Mouse (Mus musculus): ENCODE results near the gene H2-Eb1.
"Not testable (repeated sequence)": the region's sequence is repeated elsewhere in the genome, so short reads cannot be mapped to it uniquely, and the experiment has no call there.

The H2-Eb1 gene

GRCm38 (mm10) chr17:34288131-34288530, 17.5 kb upstream of the H2-Eb1 start:
- DNase-seq (ENCODE audit: low spot score in 2 of 2): no peak

GRCm38 (mm10) chr17:34291609-34292008, 14.1 kb upstream of the H2-Eb1 start:
- DNase-seq (ENCODE audit: low spot score in 2 of 2): peak; percentile 60 to 82

GRCm38 (mm10) chr17:34292570-34292969, 13.1 kb upstream of the H2-Eb1 start:
- no peak for DNase-seq (ENCODE audit: low spot score in 2 of 2)

- DNase-seq (ENCODE audit: low spot score in 2 of 2): no peak
Measured at GRCm38 (mm10) chr17:34293533-34293932, 12.1 kb upstream of the H2-Eb1 start.

GRCm38 (mm10) chr17:34294249-34294648, 11.4 kb upstream of the H2-Eb1 start:
- DNase-seq (ENCODE audit: low spot score in 2 of 2): no peak

- no peak for DNase-seq (ENCODE audit: low spot score in 2 of 2)
Measured at GRCm38 (mm10) chr17:34295307-34295706, 10.4 kb upstream of the H2-Eb1 start.

GRCm38 (mm10) chr17:34295891-34296794, 9.5 kb upstream of the H2-Eb1 start:
- no peak for DNase-seq (ENCODE audit: low spot score in 2 of 2)

GRCm38 (mm10) chr17:34299356-34299755, 6.3 kb upstream of the H2-Eb1 start:
- no peak for DNase-seq (ENCODE audit: low spot score in 2 of 2)

- no peak for DNase-seq (ENCODE audit: low spot score in 2 of 2)
Measured at GRCm38 (mm10) chr17:34300071-34300470, 5.6 kb upstream of the H2-Eb1 start.

- no peak for DNase-seq (ENCODE audit: low spot score in 2 of 2)
Measured at GRCm38 (mm10) chr17:34300691-34301566, 4.7 kb upstream of the H2-Eb1 start.

- DNase-seq (ENCODE audit: low spot score in 2 of 2): no peak
Measured at GRCm38 (mm10) chr17:34301670-34302190, 3.9 kb upstream of the H2-Eb1 start.

GRCm38 (mm10) chr17:34303789-34304188, 1.9 kb upstream of the H2-Eb1 start:
- DNase-seq (ENCODE audit: low spot score in 2 of 2): no peak

- peak; percentile 41 to 63 for DNase-seq (ENCODE audit: low spot score in 2 of 2)
Measured at GRCm38 (mm10) chr17:34304751-34305150, 916 bp upstream of the H2-Eb1 start.

GRCm38 (mm10) chr17:34306407-34306806, 740 bp downstream of the H2-Eb1 start:
- DNase-seq (ENCODE audit: low spot score in 2 of 2): no peak

- DNase-seq (ENCODE audit: low spot score in 2 of 2): no peak
Measured at GRCm38 (mm10) chr17:34307216-34307615, 1.5 kb downstream of the H2-Eb1 start.

GRCm38 (mm10) chr17:34308161-34308560, 2.5 kb downstream of the H2-Eb1 start:
- no peak for DNase-seq (ENCODE audit: low spot score in 2 of 2)

GRCm38 (mm10) chr17:34309225-34309624, 3.6 kb downstream of the H2-Eb1 start:
- DNase-seq (ENCODE audit: low spot score in 2 of 2): no peak

- DNase-seq (ENCODE audit: low spot score in 2 of 2): peak; percentile 39 to 54
Measured at GRCm38 (mm10) chr17:34309683-34310385, 4.2 kb downstream of the H2-Eb1 start.

- not testable (repeated sequence) for DNase-seq (ENCODE audit: low spot score in 2 of 2)
Measured at GRCm38 (mm10) chr17:34310526-34310925, 4.9 kb downstream of the H2-Eb1 start.

- no peak for DNase-seq (ENCODE audit: low spot score in 2 of 2)
Measured at GRCm38 (mm10) chr17:34312185-34312584, 6.5 kb downstream of the H2-Eb1 start.

- DNase-seq (ENCODE audit: low spot score in 2 of 2): peak in 1 of 2 experiments; percentile 69
Measured at GRCm38 (mm10) chr17:34313393-34313792, 7.7 kb downstream of the H2-Eb1 start.

- DNase-seq (ENCODE audit: low spot score in 2 of 2): no peak
Measured at GRCm38 (mm10) chr17:34314286-34314685, 8.6 kb downstream of the H2-Eb1 start.

All from frontal cortex, postnatal 10 days (tissue).